Mouse (Mus musculus): Measurements from ENCODE around the gene Golga5. TPM values are rescaled to one million over a fixed set of nuclear protein-coding genes. Genes with fewer than 3 reads are reported as not detected.

Golga5 gene
- polyA plus RNA-seq, 1 experiment = 7.3 TPM

DNA sequence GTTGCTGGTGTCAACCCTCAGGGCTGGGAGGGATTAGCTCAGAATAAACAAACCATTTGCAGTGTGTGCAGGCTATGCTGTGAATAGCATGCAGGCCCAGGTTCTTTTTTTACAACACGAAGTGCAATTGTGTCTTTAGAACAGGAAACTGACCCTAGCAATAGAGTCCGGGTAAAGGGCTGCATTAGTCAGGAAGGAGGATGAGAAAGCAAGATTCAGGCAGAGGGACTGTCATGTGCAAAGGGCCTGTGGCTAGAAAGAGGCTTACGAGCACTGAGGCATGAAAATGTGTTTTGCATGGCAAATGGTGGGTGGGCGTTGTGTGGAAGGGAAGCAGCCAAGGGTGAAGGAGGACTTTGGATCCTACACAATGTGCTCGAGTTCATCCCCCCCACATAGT, 59.1 kb downstream of the Golga5 start:
- Histone ChIP-seq H3K27me3 (ENCODE audit: control insufficient read depth, insufficient read depth, insufficient read length) (peaks cover 28% of the 10 kb centered on the region), H3K79me2 (ENCODE audit: control insufficient read depth, insufficient read depth) (no peaks in the 10 kb centered on the region), H3K36me3 (ENCODE audit: control insufficient read depth, insufficient read depth) (no peaks in the 10 kb centered on the region), H3K4me3 (ENCODE audit: insufficient read depth, poor library complexity, severe bottlenecking) (no peak overlapping the region), H3ac (ENCODE audit: control insufficient read depth, insufficient read length, low read depth) (no peak overlapping the region), H3K79me3 (ENCODE audit: low read depth) (no peaks in the 10 kb centered on the region)
- TF ChIP-seq CEBPB (IDR thresholded peaks at IDR 0.05; ENCODE audit: low read depth) (no peak), MAX (IDR thresholded peaks at IDR 0.05) (no peak), USF1 (IDR thresholded peaks at IDR 0.05; ENCODE audit: low read depth) (no peak), MYOD1 (IDR thresholded peaks at IDR 0.05; ENCODE audit: control insufficient read depth, insufficient read length, low read depth) (no peak), FOSL1 (IDR thresholded peaks at IDR 0.05; ENCODE audit: insufficient read depth, low read length, poor library complexity, severe bottlenecking) (no peak)

DNA sequence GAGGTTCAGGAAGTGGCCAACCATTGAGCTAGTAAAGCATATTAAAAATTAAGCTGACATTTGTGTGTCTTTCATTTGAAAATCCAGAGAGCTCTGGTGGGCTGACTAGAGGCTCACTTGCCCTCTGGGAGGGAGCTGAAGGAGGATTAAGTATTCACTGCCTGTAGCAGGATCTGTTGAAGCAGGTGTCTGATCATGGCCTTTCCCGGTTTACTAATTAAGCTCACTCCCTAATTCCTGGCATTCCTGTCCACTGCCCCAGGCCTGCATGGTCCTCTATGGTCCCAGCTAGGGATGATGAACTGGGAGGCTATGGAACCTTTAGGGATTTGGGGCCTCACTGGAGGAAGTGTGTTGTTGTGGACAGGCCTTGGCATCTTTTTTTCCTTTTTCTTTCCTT, 66.9 kb downstream of the Golga5 start:
- H3K27me3 ChIP-seq (ENCODE audit: control insufficient read depth, insufficient read depth, insufficient read length) = peaks cover 15% of the 10 kb centered on the region
- no peak overlapping the region for H3ac ChIP-seq (ENCODE audit: control insufficient read depth, insufficient read length, low read depth)
- no peaks in the 10 kb centered on the region for H3K79me2 ChIP-seq (ENCODE audit: control insufficient read depth, insufficient read depth)
- H3K79me3 ChIP-seq (ENCODE audit: low read depth) = no peaks in the 10 kb centered on the region
- H3K4me3 ChIP-seq (ENCODE audit: insufficient read depth, poor library complexity, severe bottlenecking) = no peak overlapping the region
- no peak for TF ChIP-seq CTCF (IDR thresholded peaks at IDR 0.05; ENCODE audit: control insufficient read depth, insufficient read depth, insufficient read length)
- no peak for TF ChIP-seq MYOD1 (IDR thresholded peaks at IDR 0.05; ENCODE audit: control insufficient read depth, insufficient read length, low read depth)
- TF ChIP-seq MAX (IDR thresholded peaks at IDR 0.05) = no peak
- no peak for TF ChIP-seq FOSL1 (IDR thresholded peaks at IDR 0.05; ENCODE audit: insufficient read depth, low read length, poor library complexity, severe bottlenecking)
- TF ChIP-seq MYOG (IDR thresholded peaks at IDR 0.05; ENCODE audit: control insufficient read depth, extremely low read depth, insufficient read length) = no peak
- no peaks in the 10 kb centered on the region for H3K36me3 ChIP-seq (ENCODE audit: control insufficient read depth, insufficient read depth)

DNA sequence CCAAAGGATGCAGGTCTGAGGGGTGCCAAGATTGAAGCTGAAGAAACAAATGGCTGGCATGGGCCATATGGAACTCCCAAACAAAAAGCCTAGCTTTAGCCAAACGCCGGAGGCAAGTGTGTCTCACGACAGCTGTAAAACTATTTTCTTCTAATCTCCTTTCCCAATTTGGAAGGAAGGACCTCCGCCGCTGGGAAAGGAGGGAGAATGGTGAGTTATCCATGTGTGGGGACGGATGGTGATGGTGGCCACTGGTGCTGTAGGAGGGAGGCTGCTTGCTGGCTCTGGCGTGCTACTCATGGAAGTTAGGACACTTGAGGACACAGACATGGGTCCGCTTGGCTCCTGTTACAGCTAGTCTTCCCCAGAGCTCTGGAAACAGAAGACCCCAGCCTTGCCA, 71.3 kb downstream of the Golga5 start:
- H3K27me3 ChIP-seq (ENCODE audit: control insufficient read depth, insufficient read depth, insufficient read length) = peaks cover 17% of the 10 kb centered on the region
- H3K79me3 ChIP-seq (ENCODE audit: low read depth) = no peaks in the 10 kb centered on the region
- H3K36me3 ChIP-seq (ENCODE audit: control insufficient read depth, insufficient read depth) = no peaks in the 10 kb centered on the region
- H3K79me2 ChIP-seq (ENCODE audit: control insufficient read depth, insufficient read depth) = no peaks in the 10 kb centered on the region
- TF ChIP-seq FOSL1 (IDR thresholded peaks at IDR 0.05; ENCODE audit: insufficient read depth, low read length, poor library complexity, severe bottlenecking) = no peak
- no peak for TF ChIP-seq CEBPB (IDR thresholded peaks at IDR 0.05; ENCODE audit: low read depth)
- TF ChIP-seq MAX (IDR thresholded peaks at IDR 0.05) = no peak
- no peak for TF ChIP-seq MYOD1 (IDR thresholded peaks at IDR 0.05; ENCODE audit: control insufficient read depth, insufficient read length, low read depth)
- no peak for TF ChIP-seq CTCF (IDR thresholded peaks at IDR 0.05; ENCODE audit: control insufficient read depth, insufficient read depth, insufficient read length)
- TF ChIP-seq USF1 (IDR thresholded peaks at IDR 0.05; ENCODE audit: low read depth) = no peak
- TF ChIP-seq MYOG (IDR thresholded peaks at IDR 0.05; ENCODE audit: control insufficient read depth, extremely low read depth, insufficient read length) = no peak
- no peak overlapping the region for H3ac ChIP-seq (ENCODE audit: control insufficient read depth, insufficient read length, low read depth)
- no peak overlapping the region for H3K4me3 ChIP-seq (ENCODE audit: insufficient read depth, poor library complexity, severe bottlenecking)

DNA sequence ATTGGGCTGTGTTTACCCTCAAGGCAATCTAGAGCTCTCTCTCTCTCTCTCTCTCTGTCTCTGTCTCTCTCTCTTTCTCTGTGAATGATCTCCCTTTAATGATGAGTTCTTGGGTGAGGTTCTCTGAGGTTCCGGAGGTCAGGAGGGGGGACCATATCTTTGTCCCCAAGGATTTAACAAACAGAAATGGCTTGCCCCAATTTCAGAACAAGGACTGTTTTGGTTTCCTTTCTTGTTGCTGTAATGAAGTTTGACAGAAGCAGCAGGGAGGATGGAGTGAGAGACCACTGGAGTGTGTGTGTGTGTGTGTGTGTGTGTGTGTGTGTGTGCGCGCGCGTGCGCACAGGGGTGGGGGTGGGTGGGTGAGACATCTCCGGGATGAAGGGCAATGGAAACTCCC, 72.2 kb downstream of the Golga5 start:
- H3K79me2 ChIP-seq (ENCODE audit: control insufficient read depth, insufficient read depth) = no peaks in the 10 kb centered on the region
- H3K36me3 ChIP-seq (ENCODE audit: control insufficient read depth, insufficient read depth) = no peaks in the 10 kb centered on the region
- no peak overlapping the region for H3ac ChIP-seq (ENCODE audit: control insufficient read depth, insufficient read length, low read depth)
- H3K27me3 ChIP-seq (ENCODE audit: control insufficient read depth, insufficient read depth, insufficient read length) = peaks cover 21% of the 10 kb centered on the region
- no peaks in the 10 kb centered on the region for H3K79me3 ChIP-seq (ENCODE audit: low read depth)
- TF ChIP-seq MYOD1 (IDR thresholded peaks at IDR 0.05; ENCODE audit: control insufficient read depth, insufficient read length, low read depth) = no peak
- no peak for TF ChIP-seq MYOG (IDR thresholded peaks at IDR 0.05; ENCODE audit: control insufficient read depth, extremely low read depth, insufficient read length)
- no peak for TF ChIP-seq MAX (IDR thresholded peaks at IDR 0.05)
- no peak for TF ChIP-seq CEBPB (IDR thresholded peaks at IDR 0.05; ENCODE audit: low read depth)
- no peak overlapping the region for H3K4me3 ChIP-seq (ENCODE audit: insufficient read depth, poor library complexity, severe bottlenecking)

DNA sequence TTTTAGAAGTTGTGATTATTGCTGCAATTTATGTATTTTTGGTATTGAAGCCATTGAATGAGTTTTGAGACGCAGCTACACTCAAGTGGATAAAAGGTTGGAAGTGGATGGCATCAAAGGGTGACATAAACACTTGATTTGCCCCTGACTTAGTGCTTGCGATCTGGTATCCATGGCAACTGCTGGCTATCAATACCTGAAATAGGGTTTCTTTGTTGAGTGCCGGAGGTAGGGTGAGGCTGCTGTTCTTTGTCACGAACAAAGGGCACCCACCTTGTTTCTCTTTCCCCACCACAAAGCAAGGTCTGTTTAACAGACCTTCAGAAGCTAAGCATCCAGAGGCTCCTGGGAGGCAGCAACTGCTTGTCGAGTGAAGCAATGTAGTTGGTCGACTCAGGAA, 76.2 kb downstream of the Golga5 start:
- Histone ChIP-seq H3ac (ENCODE audit: control insufficient read depth, insufficient read length, low read depth) (no peak overlapping the region), H3K36me3 (ENCODE audit: control insufficient read depth, insufficient read depth) (no peaks in the 10 kb centered on the region), H3K79me2 (ENCODE audit: control insufficient read depth, insufficient read depth) (no peaks in the 10 kb centered on the region), H3K4me3 (ENCODE audit: insufficient read depth, poor library complexity, severe bottlenecking) (no peak overlapping the region), H3K27me3 (ENCODE audit: control insufficient read depth, insufficient read depth, insufficient read length) (peaks cover 12% of the 10 kb centered on the region), H3K79me3 (ENCODE audit: low read depth) (no peaks in the 10 kb centered on the region)
- TF ChIP-seq FOSL1 (IDR thresholded peaks at IDR 0.05; ENCODE audit: insufficient read depth, low read length, poor library complexity, severe bottlenecking) (no peak), MYOG (IDR thresholded peaks at IDR 0.05; ENCODE audit: control insufficient read depth, extremely low read depth, insufficient read length) (no peak), CTCF (IDR thresholded peaks at IDR 0.05; ENCODE audit: control insufficient read depth, insufficient read depth, insufficient read length) (no peak), USF1 (IDR thresholded peaks at IDR 0.05; ENCODE audit: low read depth) (no peak), MAX (IDR thresholded peaks at IDR 0.05) (no peak), CEBPB (IDR thresholded peaks at IDR 0.05; ENCODE audit: low read depth) (no peak), MYOD1 (IDR thresholded peaks at IDR 0.05; ENCODE audit: control insufficient read depth, insufficient read length, low read depth) (no peak)

Other genes with a start within 250 kb of the Golga5 start
- gene Rin3, start 186.1 kb upstream of the Golga5 start, polyA plus RNA-seq (2012; fragmentation: generic; extraction: Trizol) = 16.7 TPM
- 56.9 TPM for gene Lgmn, start 29.3 kb upstream of the Golga5 start, polyA plus RNA-seq (2012; fragmentation: generic; extraction: Trizol)
- gene Chga, start 85.8 kb downstream of the Golga5 start, polyA plus RNA-seq (2012; fragmentation: generic; extraction: Trizol) = 0.01 TPM
- 4.5 TPM for gene Itpk1, start 235.8 kb downstream of the Golga5 start, polyA plus RNA-seq (2012; fragmentation: generic; extraction: Trizol)

Measured in C2C12 (cell line).